Mouse (Mus musculus): ENCODE data around the gene Filip1l.

DNA sequence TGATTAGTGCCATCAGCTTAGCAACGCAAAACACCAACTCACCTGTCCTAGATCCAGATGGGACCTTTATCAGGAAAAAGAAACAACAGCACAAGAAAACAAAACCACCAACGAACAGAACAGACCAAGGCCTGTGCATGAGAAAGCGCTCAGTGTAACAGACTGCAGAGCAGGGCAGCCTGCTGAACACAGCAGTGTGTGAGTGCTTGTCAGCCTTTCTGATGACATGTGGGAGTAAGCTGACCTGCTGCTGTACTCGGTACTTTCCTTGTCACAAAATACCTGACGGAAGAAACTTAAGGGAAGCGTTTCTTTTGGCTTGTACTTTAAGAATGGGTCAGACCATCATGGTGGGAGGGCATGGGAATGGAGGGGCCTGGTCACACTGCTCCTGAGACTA lies 3.6 kb downstream of the Filip1l start:
- TF ChIP-seq MAFK (IDR thresholded peaks at IDR 0.05; ENCODE audit: insufficient read depth, low read depth, low read length) (no peak), HCFC1 (IDR thresholded peaks at IDR 0.05; ENCODE audit: borderline replicate concordance, insufficient read depth, low read length) (no peak)
